Mouse (Mus musculus): ENCODE measurements around the gene Eif5b. TPM values are rescaled to one million over a fixed set of nuclear protein-coding genes. Genes with fewer than 3 reads are reported as not detected.

Gene Eif5b
- polyA plus RNA-seq, 1 experiment from 2014 or later = 32.6 TPM

GRCm38 (mm10) chr1:37998371-37999199 lies 775 bp downstream of the Eif5b start:
- no peaks in the 10 kb centered on the region for H3K9me3 ChIP-seq (ENCODE audit: control insufficient read depth, low read length)
- peak overlapping the region; percentile 84 for H3K9ac ChIP-seq (ENCODE audit: low read length)
- DNase-seq (ENCODE audit: low spot score) = no peak
- H3K4me3 ChIP-seq (ENCODE audit: low read depth, low read length) = peak overlapping the region; percentile 91
- peak overlapping the region; percentile 93; the same call in 1 of the 2 replicates for H3K27ac ChIP-seq (ENCODE audit: low read depth, low read length)
- WGBS = 4% methylated on average over 43 of the region's 47 CpGs
- H3K27me3 ChIP-seq (ENCODE audit: control insufficient read depth, insufficient read depth, low read length) = no peaks in the 10 kb centered on the region
- H3K4me2 ChIP-seq (ENCODE audit: low read depth, low read length, severe bottlenecking) = peak overlapping the region; percentile 62
- no peak; the same call in none of the 2 replicates for ATAC-seq (replicated peaks; ENCODE audit: low FRiP score)
- H3K36me3 ChIP-seq (ENCODE audit: control insufficient read depth, insufficient read depth, low read length) = peaks cover 10% of the 10 kb centered on the region
- H3K4me1 ChIP-seq (replicated peaks; ENCODE audit: control insufficient read depth, insufficient read depth, low read length) = peaks cover 2% of the 10 kb centered on the region; the same call in 1 of the 2 replicates

- 81% methylated on average over 3 of the region's 3 CpGs for WGBS
- Histone ChIP-seq H3K4me1 (replicated peaks; ENCODE audit: control insufficient read depth, insufficient read depth, low read length) (peaks cover 2% of the 10 kb centered on the region; the same call in 1 of the 2 replicates), H3K9ac (ENCODE audit: low read length) (no peak overlapping the region), H3K27me3 (ENCODE audit: control insufficient read depth, insufficient read depth, low read length) (no peaks in the 10 kb centered on the region), H3K4me2 (ENCODE audit: low read depth, low read length, severe bottlenecking) (no peak overlapping the region; the same call in 1 of the 2 replicates), H3K27ac (ENCODE audit: low read depth, low read length) (no peak overlapping the region), H3K36me3 (ENCODE audit: control insufficient read depth, insufficient read depth, low read length) (peaks cover 4% of the 10 kb centered on the region; the same call in 1 of the 2 replicates), H3K9me3 (ENCODE audit: control insufficient read depth, low read length) (no peaks in the 10 kb centered on the region), H3K4me3 (ENCODE audit: low read depth, low read length) (no peak overlapping the region)
- ATAC-seq (replicated peaks; ENCODE audit: low FRiP score) = no peak
- DNase-seq (ENCODE audit: low spot score) = no peak
Measured at GRCm38 (mm10) chr1:37999552-37999951, 1.7 kb downstream of the Eif5b start.

- 96% methylated on average over 8 of the region's 8 CpGs for WGBS
Measured at GRCm38 (mm10) chr1:38000844-38001243, 3.0 kb downstream of the Eif5b start.

GRCm38 (mm10) chr1:38001956-38002355 lies 4.1 kb downstream of the Eif5b start:
- H3K4me1 ChIP-seq (replicated peaks; ENCODE audit: control insufficient read depth, insufficient read depth, low read length) = no peaks in the 10 kb centered on the region; the same call in 1 of the 2 replicates
- DNase-seq (ENCODE audit: low spot score) (no peak), ATAC-seq (replicated peaks; ENCODE audit: low FRiP score) (no peak)
- 95% methylated on average over 9 of the region's 9 CpGs for WGBS
- H3K27me3 ChIP-seq (ENCODE audit: control insufficient read depth, insufficient read depth, low read length) = no peaks in the 10 kb centered on the region
- no peak overlapping the region for H3K4me2 ChIP-seq (ENCODE audit: low read depth, low read length, severe bottlenecking)
- no peaks in the 10 kb centered on the region for H3K36me3 ChIP-seq (ENCODE audit: control insufficient read depth, insufficient read depth, low read length)
- no peak overlapping the region for H3K4me3 ChIP-seq (ENCODE audit: low read depth, low read length)
- H3K27ac ChIP-seq (ENCODE audit: low read depth, low read length) = no peak overlapping the region
- no peak overlapping the region for H3K9ac ChIP-seq (ENCODE audit: low read length)
- H3K9me3 ChIP-seq (ENCODE audit: control insufficient read depth, low read length) = no peaks in the 10 kb centered on the region

More at GRCm38 (mm10) chr1:38000844-38001243, 3.0 kb downstream of the Eif5b start:
- Histone ChIP-seq H3K4me3 (ENCODE audit: low read depth, low read length) (no peak overlapping the region), H3K4me1 (replicated peaks; ENCODE audit: control insufficient read depth, insufficient read depth, low read length) (peaks cover 2% of the 10 kb centered on the region; the same call in 1 of the 2 replicates), H3K27ac (ENCODE audit: low read depth, low read length) (no peak overlapping the region), H3K4me2 (ENCODE audit: low read depth, low read length, severe bottlenecking) (no peak overlapping the region), H3K9ac (ENCODE audit: low read length) (no peak overlapping the region), H3K36me3 (ENCODE audit: control insufficient read depth, insufficient read depth, low read length) (no peaks in the 10 kb centered on the region), H3K27me3 (ENCODE audit: control insufficient read depth, insufficient read depth, low read length) (no peaks in the 10 kb centered on the region), H3K9me3 (ENCODE audit: control insufficient read depth, low read length) (no peaks in the 10 kb centered on the region)
- ATAC-seq (replicated peaks; ENCODE audit: low FRiP score) (no peak), DNase-seq (ENCODE audit: low spot score) (no peak)

- ATAC-seq (replicated peaks; ENCODE audit: low FRiP score) (no peak), DNase-seq (ENCODE audit: low spot score) (no peak)
- H3K4me3 ChIP-seq (ENCODE audit: low read depth, low read length) = no peak overlapping the region
- H3K4me1 ChIP-seq (replicated peaks; ENCODE audit: control insufficient read depth, insufficient read depth, low read length) = no peaks in the 10 kb centered on the region; the same call in 1 of the 2 replicates
- H3K27ac ChIP-seq (ENCODE audit: low read depth, low read length) = no peak overlapping the region
- H3K4me2 ChIP-seq (ENCODE audit: low read depth, low read length, severe bottlenecking) = no peak overlapping the region
- no peaks in the 10 kb centered on the region for H3K9me3 ChIP-seq (ENCODE audit: control insufficient read depth, low read length)
- H3K27me3 ChIP-seq (ENCODE audit: control insufficient read depth, insufficient read depth, low read length) = no peaks in the 10 kb centered on the region
- 94% methylated on average over 3 of the region's 3 CpGs for WGBS
- no peak overlapping the region for H3K9ac ChIP-seq (ENCODE audit: low read length)
- no peaks in the 10 kb centered on the region for H3K36me3 ChIP-seq (ENCODE audit: control insufficient read depth, insufficient read depth, low read length)
Measured at GRCm38 (mm10) chr1:38003046-38003445, 5.2 kb downstream of the Eif5b start.

- H3K9me3 ChIP-seq (ENCODE audit: control insufficient read depth, low read length) = no peaks in the 10 kb centered on the region
- no peak overlapping the region for H3K4me3 ChIP-seq (ENCODE audit: low read depth, low read length)
- no peak overlapping the region for H3K27ac ChIP-seq (ENCODE audit: low read depth, low read length)
- no peak overlapping the region for H3K4me2 ChIP-seq (ENCODE audit: low read depth, low read length, severe bottlenecking)
- no peak for DNase-seq (ENCODE audit: low spot score)
- H3K9ac ChIP-seq (ENCODE audit: low read length) = no peak overlapping the region
- H3K36me3 ChIP-seq (ENCODE audit: control insufficient read depth, insufficient read depth, low read length) = no peaks in the 10 kb centered on the region
- H3K27me3 ChIP-seq (ENCODE audit: control insufficient read depth, insufficient read depth, low read length) = no peaks in the 10 kb centered on the region
- WGBS = 83% methylated on average over 3 of the region's 3 CpGs
- ATAC-seq (replicated peaks; ENCODE audit: low FRiP score) = no peak
- no peaks in the 10 kb centered on the region for H3K4me1 ChIP-seq (replicated peaks; ENCODE audit: control insufficient read depth, insufficient read depth, low read length)
Measured at GRCm38 (mm10) chr1:38006741-38007140, 8.9 kb downstream of the Eif5b start.

GRCm38 (mm10) chr1:38011647-38012046 lies 13.8 kb downstream of the Eif5b start:
- 82% methylated on average over 6 of the region's 6 CpGs for WGBS
- Histone ChIP-seq H3K9me3 (ENCODE audit: control insufficient read depth, low read length) (no peaks in the 10 kb centered on the region), H3K4me3 (ENCODE audit: low read depth, low read length) (no peak overlapping the region), H3K27me3 (ENCODE audit: control insufficient read depth, insufficient read depth, low read length) (no peaks in the 10 kb centered on the region), H3K9ac (ENCODE audit: low read length) (no peak overlapping the region), H3K27ac (ENCODE audit: low read depth, low read length) (no peak overlapping the region), H3K4me1 (replicated peaks; ENCODE audit: control insufficient read depth, insufficient read depth, low read length) (no peaks in the 10 kb centered on the region), H3K36me3 (ENCODE audit: control insufficient read depth, insufficient read depth, low read length) (no peaks in the 10 kb centered on the region), H3K4me2 (ENCODE audit: low read depth, low read length, severe bottlenecking) (no peak overlapping the region)
- DNase-seq (ENCODE audit: low spot score) = no peak
- no peak for ATAC-seq (replicated peaks; ENCODE audit: low FRiP score)

GRCm38 (mm10) chr1:38012104-38012503 lies 14.3 kb downstream of the Eif5b start:
- Histone ChIP-seq H3K27ac (ENCODE audit: low read depth, low read length) (no peak overlapping the region), H3K27me3 (ENCODE audit: control insufficient read depth, insufficient read depth, low read length) (no peaks in the 10 kb centered on the region), H3K9me3 (ENCODE audit: control insufficient read depth, low read length) (no peaks in the 10 kb centered on the region), H3K4me1 (replicated peaks; ENCODE audit: control insufficient read depth, insufficient read depth, low read length) (no peaks in the 10 kb centered on the region), H3K9ac (ENCODE audit: low read length) (no peak overlapping the region), H3K36me3 (ENCODE audit: control insufficient read depth, insufficient read depth, low read length) (no peaks in the 10 kb centered on the region), H3K4me2 (ENCODE audit: low read depth, low read length, severe bottlenecking) (no peak overlapping the region), H3K4me3 (ENCODE audit: low read depth, low read length) (no peak overlapping the region)
- DNase-seq (ENCODE audit: low spot score) (no peak), ATAC-seq (replicated peaks; ENCODE audit: low FRiP score) (no peak)
- WGBS = 85% methylated on average over 3 of the region's 3 CpGs

GRCm38 (mm10) chr1:38012509-38012908 lies 14.7 kb downstream of the Eif5b start:
- Histone ChIP-seq H3K27me3 (ENCODE audit: control insufficient read depth, insufficient read depth, low read length) (no peaks in the 10 kb centered on the region), H3K36me3 (ENCODE audit: control insufficient read depth, insufficient read depth, low read length) (no peaks in the 10 kb centered on the region), H3K4me1 (replicated peaks; ENCODE audit: control insufficient read depth, insufficient read depth, low read length) (no peaks in the 10 kb centered on the region), H3K27ac (ENCODE audit: low read depth, low read length) (no peak overlapping the region), H3K4me2 (ENCODE audit: low read depth, low read length, severe bottlenecking) (no peak overlapping the region), H3K9ac (ENCODE audit: low read length) (no peak overlapping the region), H3K9me3 (ENCODE audit: control insufficient read depth, low read length) (no peaks in the 10 kb centered on the region), H3K4me3 (ENCODE audit: low read depth, low read length) (no peak overlapping the region)
- no peak for ATAC-seq (replicated peaks; ENCODE audit: low FRiP score)
- DNase-seq (ENCODE audit: low spot score) = no peak

Measured in forebrain, embryonic 11.5 days (tissue).